Mouse (Mus musculus): ENCODE measurements around the gene Bmp2k. TPM values are rescaled to one million over a fixed set of nuclear protein-coding genes. Genes with fewer than 3 reads are reported as not detected.
A peak's percentile ranks its signal among the peaks of the same experiment; 100 is the strongest.

Gene Bmp2k
- polyA plus RNA-seq, 1 experiment from 2014 or later: 8.4 TPM

DNA sequence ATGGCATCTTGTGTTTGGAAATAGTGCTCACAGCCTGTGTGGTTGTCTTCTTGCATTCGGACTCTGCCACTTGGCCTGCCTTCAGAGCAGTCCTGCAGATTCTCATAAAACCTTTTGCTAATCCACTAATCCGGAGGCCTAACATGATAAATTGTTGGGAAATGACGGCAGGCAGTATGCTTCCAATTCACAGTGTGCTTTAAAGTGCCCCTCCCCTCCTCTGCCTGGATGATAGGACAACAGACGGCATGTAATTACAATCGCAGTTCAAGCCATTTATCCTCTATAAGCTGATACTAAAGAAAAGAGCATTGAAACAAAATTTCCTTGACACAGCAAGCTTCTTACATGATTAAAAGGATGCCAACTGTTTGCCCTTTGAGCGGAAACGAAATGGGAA lies 80.2 kb downstream of the Bmp2k start:
- ATAC-seq (replicated peaks): peak; percentile 24; the same call in 1 of the 2 replicates

DNA sequence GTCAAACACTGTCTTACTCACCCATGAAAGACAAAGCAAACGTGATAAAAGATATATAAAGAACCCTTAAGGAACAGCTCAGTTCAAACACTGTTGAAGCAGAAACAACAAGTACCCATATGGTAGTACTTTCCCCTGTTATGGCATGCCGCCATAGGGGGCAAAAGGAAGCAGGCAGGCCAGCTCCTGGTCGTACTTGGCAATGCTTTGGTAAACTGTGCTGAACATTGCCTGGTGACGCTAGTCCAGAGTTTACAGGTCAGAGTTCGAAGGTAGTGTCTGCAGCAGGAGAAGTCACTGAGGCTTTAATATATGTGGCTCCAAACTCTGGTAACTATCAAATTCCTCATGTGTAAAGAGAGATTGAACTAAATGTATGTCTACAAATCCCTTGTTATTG lies 81.2 kb downstream of the Bmp2k start:
- Histone ChIP-seq H3K9me3 (no peaks in the 10 kb centered on the region), H3K27ac (replicated peaks) (no peak overlapping the region), H3K9ac (replicated peaks) (no peak overlapping the region), H3K27me3 (no peaks in the 10 kb centered on the region), H3K4me1 (peaks cover 10% of the 10 kb centered on the region; the same call in 1 of the 2 replicates), H3K4me3 (no peak overlapping the region), H3K4me2 (replicated peaks) (no peak overlapping the region), H3K36me3 (0 out of 2 replicates have a peak, but pooled peaks cover 3% of the 10 kb centered on the region)
- 82% methylated on average over 5 of the region's 5 CpGs for WGBS
- ATAC-seq (replicated peaks): no peak

More for the DNA sequence above, 80.2 kb downstream of the Bmp2k start:
- H3K4me1 ChIP-seq: peaks cover 12% of the 10 kb centered on the region; the same call in 1 of the 2 replicates
- H3K9ac ChIP-seq (replicated peaks): no peak overlapping the region
- H3K36me3 ChIP-seq: no peaks in the 10 kb centered on the region
- H3K27me3 ChIP-seq: no peaks in the 10 kb centered on the region
- no peak overlapping the region for H3K4me3 ChIP-seq
- no peak overlapping the region for H3K4me2 ChIP-seq (replicated peaks)
- WGBS: 41% methylated on average over 7 of the region's 7 CpGs
- no peaks in the 10 kb centered on the region for H3K9me3 ChIP-seq
- no peak overlapping the region for H3K27ac ChIP-seq (replicated peaks)

GRCm38 (mm10) chr5:97081481-97081880 lies 84.0 kb downstream of the Bmp2k start:
- 69% methylated on average over 3 of the region's 3 CpGs for WGBS
- no peak overlapping the region for H3K4me3 ChIP-seq
- no peaks in the 10 kb centered on the region for H3K27me3 ChIP-seq
- H3K9ac ChIP-seq (replicated peaks): no peak overlapping the region
- H3K4me2 ChIP-seq (replicated peaks): no peak overlapping the region
- ATAC-seq (replicated peaks): no peak
- H3K4me1 ChIP-seq: peaks cover 7% of the 10 kb centered on the region; the same call in 1 of the 2 replicates
- peaks cover 19% of the 10 kb centered on the region; the same call in 1 of the 2 replicates for H3K36me3 ChIP-seq
- H3K9me3 ChIP-seq: no peaks in the 10 kb centered on the region
- H3K27ac ChIP-seq (replicated peaks): no peak overlapping the region

GRCm38 (mm10) chr5:97083701-97084100 lies 86.2 kb downstream of the Bmp2k start:
- H3K36me3 ChIP-seq: peaks cover 37% of the 10 kb centered on the region
- 88% methylated on average over 6 of the region's 6 CpGs for WGBS
- no peak for ATAC-seq (replicated peaks)

GRCm38 (mm10) chr5:97084541-97084940 lies 87.1 kb downstream of the Bmp2k start:
- H3K4me2 ChIP-seq (replicated peaks): no peak overlapping the region
- no peaks in the 10 kb centered on the region for H3K27me3 ChIP-seq
- WGBS: 87% methylated on average over 4 of the region's 4 CpGs
- no peaks in the 10 kb centered on the region for H3K4me1 ChIP-seq
- H3K9ac ChIP-seq (replicated peaks): no peak overlapping the region
- H3K27ac ChIP-seq (replicated peaks): no peak overlapping the region
- no peak overlapping the region for H3K4me3 ChIP-seq
- H3K9me3 ChIP-seq: no peaks in the 10 kb centered on the region
- H3K36me3 ChIP-seq: peaks cover 37% of the 10 kb centered on the region
- ATAC-seq (replicated peaks): no peak

More at GRCm38 (mm10) chr5:97083701-97084100, 86.2 kb downstream of the Bmp2k start:
- Histone ChIP-seq H3K9ac (replicated peaks) (no peak overlapping the region), H3K4me2 (replicated peaks) (no peak overlapping the region), H3K9me3 (no peaks in the 10 kb centered on the region), H3K27ac (replicated peaks) (no peak overlapping the region), H3K4me1 (no peaks in the 10 kb centered on the region), H3K4me3 (no peak overlapping the region), H3K27me3 (no peaks in the 10 kb centered on the region)

DNA sequence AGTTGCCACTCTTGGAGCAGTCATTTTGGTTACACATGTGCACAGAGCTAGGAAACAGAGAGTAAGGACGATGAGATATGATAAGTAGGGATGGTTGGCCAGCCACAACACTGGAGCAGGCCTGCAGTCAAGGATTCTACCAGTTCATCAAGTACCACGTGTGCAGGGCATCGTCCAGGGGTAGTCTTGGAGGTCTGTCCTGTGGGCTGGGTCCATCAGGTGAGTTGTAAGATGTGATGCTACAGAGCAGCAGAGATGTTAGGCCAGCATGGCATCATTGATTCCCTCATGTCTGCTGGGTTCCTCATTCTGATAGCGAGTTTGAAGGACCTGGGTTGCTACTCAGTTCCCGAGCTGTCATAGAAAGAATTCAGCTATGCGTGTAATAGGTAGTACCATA lies 87.6 kb downstream of the Bmp2k start:
- Histone ChIP-seq H3K27me3 (no peaks in the 10 kb centered on the region), H3K4me1 (no peaks in the 10 kb centered on the region), H3K36me3 (peaks cover 37% of the 10 kb centered on the region), H3K9ac (replicated peaks) (no peak overlapping the region), H3K4me2 (replicated peaks) (no peak overlapping the region), H3K27ac (replicated peaks) (no peak overlapping the region), H3K9me3 (no peaks in the 10 kb centered on the region), H3K4me3 (no peak overlapping the region)
- ATAC-seq (replicated peaks): no peak
- 94% methylated on average over 6 of the region's 6 CpGs for WGBS

- Histone ChIP-seq H3K36me3 (peaks cover 37% of the 10 kb centered on the region), H3K27me3 (no peaks in the 10 kb centered on the region), H3K9me3 (no peaks in the 10 kb centered on the region), H3K27ac (replicated peaks) (no peak overlapping the region), H3K4me2 (replicated peaks) (no peak overlapping the region), H3K4me1 (0 out of 2 replicates have a peak, but pooled peaks cover 4% of the 10 kb centered on the region), H3K9ac (replicated peaks) (no peak overlapping the region), H3K4me3 (no peak overlapping the region)
- WGBS: 93% methylated on average over 24 of the region's 24 CpGs
- ATAC-seq (replicated peaks): no peak
Measured at GRCm38 (mm10) chr5:97087030-97087630, 89.6 kb downstream of the Bmp2k start.

- Histone ChIP-seq H3K36me3 (peaks cover 37% of the 10 kb centered on the region), H3K27me3 (no peaks in the 10 kb centered on the region), H3K9ac (replicated peaks) (no peak overlapping the region), H3K27ac (replicated peaks) (no peak overlapping the region), H3K4me3 (no peak overlapping the region), H3K9me3 (no peaks in the 10 kb centered on the region), H3K4me2 (replicated peaks) (no peak overlapping the region), H3K4me1 (0 out of 2 replicates have a peak, but pooled peaks cover 4% of the 10 kb centered on the region)
- no peak for ATAC-seq (replicated peaks)
- 95% methylated on average over 16 of the region's 16 CpGs for WGBS
Measured at GRCm38 (mm10) chr5:97087746-97088145, 90.3 kb downstream of the Bmp2k start.

- whole genome bisulfite sequencing: 85% methylated on average over 6 of the region's 6 CpGs
- Histone ChIP-seq H3K9me3 (no peaks in the 10 kb centered on the region), H3K27ac (replicated peaks) (no peak overlapping the region), H3K27me3 (no peaks in the 10 kb centered on the region), H3K4me2 (replicated peaks) (no peak overlapping the region), H3K4me3 (no peak overlapping the region), H3K9ac (replicated peaks) (no peak overlapping the region), H3K4me1 (0 out of 2 replicates have a peak, but pooled peaks cover 4% of the 10 kb centered on the region), H3K36me3 (peaks cover 36% of the 10 kb centered on the region)
- ATAC-seq (replicated peaks): no peak
Measured at GRCm38 (mm10) chr5:97088231-97088630, 90.7 kb downstream of the Bmp2k start.

DNA sequence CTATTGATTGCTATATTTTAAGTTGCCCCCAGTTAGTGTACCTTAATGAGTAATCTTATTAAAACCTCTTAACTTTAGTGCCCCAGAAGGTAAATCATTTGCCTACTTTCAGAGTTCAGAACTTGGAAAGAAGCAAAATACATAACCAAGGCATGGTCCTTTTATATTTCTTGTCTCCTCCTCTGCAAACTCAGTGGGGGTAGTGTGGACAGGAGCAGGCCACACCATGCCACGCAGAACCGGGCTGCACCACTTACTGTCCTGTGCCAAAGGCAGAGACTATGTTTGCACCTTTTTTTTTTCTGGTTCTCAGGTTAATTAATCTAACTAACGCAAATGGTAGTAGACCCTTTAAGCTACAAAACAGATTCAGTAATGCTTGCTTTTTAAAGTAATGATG lies 91.9 kb downstream of the Bmp2k start:
- no peak for ATAC-seq (replicated peaks)
- WGBS: 75% methylated on average over 3 of the region's 3 CpGs
- Histone ChIP-seq H3K27me3 (no peaks in the 10 kb centered on the region), H3K4me3 (no peak overlapping the region), H3K4me1 (0 out of 2 replicates have a peak, but pooled peaks cover 4% of the 10 kb centered on the region), H3K4me2 (replicated peaks) (no peak overlapping the region), H3K27ac (replicated peaks) (no peak overlapping the region), H3K36me3 (peaks cover 34% of the 10 kb centered on the region), H3K9ac (replicated peaks) (no peak overlapping the region), H3K9me3 (no peaks in the 10 kb centered on the region)

GRCm38 (mm10) chr5:97090034-97090784 lies 92.7 kb downstream of the Bmp2k start:
- H3K9me3 ChIP-seq: no peaks in the 10 kb centered on the region
- no peak overlapping the region for H3K27ac ChIP-seq (replicated peaks)
- H3K4me3 ChIP-seq: no peak overlapping the region
- 50% methylated on average over 6 of the region's 6 CpGs for WGBS
- H3K4me1 ChIP-seq: 0 out of 2 replicates have a peak, but pooled peaks cover 4% of the 10 kb centered on the region
- no peak for ATAC-seq (replicated peaks)
- H3K4me2 ChIP-seq (replicated peaks): no peak overlapping the region
- no peaks in the 10 kb centered on the region for H3K27me3 ChIP-seq
- H3K36me3 ChIP-seq: peaks cover 33% of the 10 kb centered on the region
- no peak overlapping the region for H3K9ac ChIP-seq (replicated peaks)

DNA sequence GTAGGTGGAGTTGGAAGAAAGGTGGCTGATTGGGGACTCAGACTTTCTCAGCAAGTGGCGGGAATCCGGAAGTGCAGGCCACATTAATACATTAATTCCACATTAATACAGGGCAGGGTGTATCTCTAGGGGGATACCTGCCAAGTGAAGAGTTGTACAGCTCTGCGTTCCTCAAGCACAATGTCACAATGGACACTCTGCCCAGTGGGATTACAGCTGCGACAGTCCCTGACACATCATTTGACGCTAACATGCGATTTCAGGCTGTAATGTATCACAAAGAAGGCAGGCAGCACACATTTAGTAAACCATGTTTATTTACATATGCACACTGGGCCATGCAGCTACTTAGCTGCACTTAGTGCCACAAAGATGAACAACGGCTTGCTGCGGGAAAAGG lies 95.5 kb downstream of the Bmp2k start:
- 82% methylated on average over 8 of the region's 8 CpGs for WGBS
- no peak overlapping the region for H3K4me2 ChIP-seq (replicated peaks)
- no peak overlapping the region for H3K27ac ChIP-seq (replicated peaks)

More for the DNA sequence above, 95.5 kb downstream of the Bmp2k start:
- H3K9ac ChIP-seq (replicated peaks): no peak overlapping the region
- no peaks in the 10 kb centered on the region for H3K9me3 ChIP-seq
- H3K4me3 ChIP-seq: no peak overlapping the region
- H3K4me1 ChIP-seq: 0 out of 2 replicates have a peak, but pooled peaks cover 4% of the 10 kb centered on the region
- no peak for ATAC-seq (replicated peaks)
- H3K36me3 ChIP-seq: peaks cover 21% of the 10 kb centered on the region; the same call in 1 of the 2 replicates
- no peaks in the 10 kb centered on the region for H3K27me3 ChIP-seq

Measured in forebrain, embryonic 15.5 days (tissue).